Mouse (Mus musculus) stomach, postnatal 0 days (tissue): ENCODE measurements around the gene Rdh7.

ENCODE experiments used
- CTCF ChIP-seq: IDR thresholded peaks from 2 replicates; pipeline ENCODE4 v1.5.1; 2016; ENCODE audit warnings: antibody characterized with exemption, low read depth, mild to moderate bottlenecking, moderate library complexity
- EP300 ChIP-seq: optimal IDR thresholded peaks from 2 replicates; pipeline ENCODE3; 2016; ENCODE audit warnings: antibody characterized with exemption

DNA sequence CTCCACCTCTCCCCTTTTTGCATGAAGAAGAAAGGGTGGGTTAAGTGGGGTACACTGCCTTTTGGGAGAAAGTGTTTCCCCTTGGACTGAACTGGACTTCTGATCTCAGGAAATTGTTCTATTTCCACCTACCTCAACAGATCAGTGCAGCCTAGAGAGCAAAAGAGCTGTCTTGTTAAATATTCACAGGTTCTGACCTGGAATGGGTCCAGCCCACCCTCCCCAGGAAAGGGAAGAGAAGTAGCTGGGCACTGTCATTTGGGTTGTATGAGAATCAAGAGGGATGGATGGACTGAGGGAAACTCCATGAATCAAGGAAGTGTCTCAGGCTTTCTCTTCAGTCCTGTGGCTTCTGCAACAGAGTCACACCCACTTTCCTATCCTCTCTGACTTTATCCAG, 23.7 kb downstream of the Rdh7 start:
- no peak for TF ChIP-seq CTCF
- no peak for TF ChIP-seq EP300
